Mouse (Mus musculus): Measurements from ENCODE around the gene Trio.

DNA sequence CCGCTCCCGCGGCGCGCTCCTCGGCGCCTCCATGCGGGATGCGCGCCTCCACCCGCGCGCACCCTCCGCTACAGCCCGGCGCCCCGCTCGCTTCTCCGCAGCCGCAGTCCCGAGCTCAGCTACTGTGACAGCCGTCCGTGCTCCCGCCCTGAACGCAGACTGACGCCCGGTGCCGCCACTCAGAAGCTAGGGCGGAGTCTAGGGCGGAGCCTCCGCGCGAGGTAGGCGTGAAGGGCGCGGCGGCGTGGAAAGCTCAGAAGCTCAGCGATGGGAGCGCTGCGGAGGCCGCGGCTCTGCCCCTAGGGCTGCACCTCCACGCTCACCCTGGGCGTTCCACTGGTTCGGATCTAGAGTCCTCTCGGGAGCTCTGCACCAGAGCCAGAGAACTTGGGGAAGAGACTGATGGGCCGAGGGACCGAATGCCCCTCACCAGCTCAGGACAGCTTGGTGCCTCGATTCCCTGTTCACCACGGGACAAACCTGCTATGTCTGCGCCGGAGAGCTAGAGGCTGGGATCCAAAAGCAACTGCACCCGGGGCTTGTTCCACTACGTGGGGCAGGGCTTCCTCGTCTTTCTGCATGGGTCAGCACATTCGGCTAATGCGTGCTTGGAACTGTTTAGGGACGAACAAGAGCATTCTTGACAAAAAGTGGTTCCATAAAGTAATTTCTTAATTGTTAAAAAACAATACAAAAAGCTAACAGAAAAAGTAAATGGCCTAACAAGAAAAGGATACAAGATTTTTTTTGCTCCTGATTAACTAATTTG, 344.0 kb downstream of the Trio start, which contains the start of gene Otulinl:
- TF ChIP-seq CTCF (IDR thresholded peaks at IDR 0.05; ENCODE audit: low read depth): no peak
- TF ChIP-seq EP300 (IDR thresholded peaks at IDR 0.05; ENCODE audit: low read depth): no peak

Measured in liver, postnatal 0 days (tissue).